ENCODE assay signal across 28 mouse cellular contexts in genomic region chr1:181199446-181199845, GRCm38 (mm10).
"Had no signal": no experiment of that assay in that cellular context is flagged by ENCODE, and none has a peak within 500 bp of the region (broad histone marks: within the 10 kb centered on the region; RNA-seq: fewer than 3 reads in every experiment).

No protein-coding gene starts in this region.

- H3K9ac ChIP-seq: limb, embryonic 12.5 days; limb, embryonic 13.5 days; limb, embryonic 15.5 days; liver, embryonic 12.5 days; liver, embryonic 13.5 days; liver, embryonic 14.5 days; liver, embryonic 15.5 days; liver, postnatal 0 days; lung, embryonic 14.5 days; lung, embryonic 15.5 days; midbrain, embryonic 12.5 days; midbrain, embryonic 13.5 days; midbrain, embryonic 15.5 days; neural tube, embryonic 12.5 days had no signal

- DNase-seq: left cerebral cortex, postnatal 4 days; liver; liver, embryonic 13.5 days; liver, postnatal 0 days; lung, adult 18-20 months; lung, adult 2 months; lung, embryonic 14.5 days; lung, postnatal 10 days; lung, postnatal 14 days; lung, postnatal 36 days; lung, postnatal 4 days; midbrain, embryonic 14.5 days had no signal

- H3K4me3 ChIP-seq: limb, embryonic 10.5 days; limb, embryonic 12.5 days; limb, embryonic 13.5 days; limb, embryonic 15.5 days; liver, embryonic 12.5 days; liver, embryonic 13.5 days; liver, embryonic 15.5 days; lung, embryonic 15.5 days; megakaryocyte, embryonic 14.5 days; midbrain, embryonic 10.5 days; midbrain, embryonic 12.5 days; midbrain, embryonic 13.5 days; midbrain, embryonic 15.5 days; myocyte; neural tube, embryonic 12.5 days had no signal

- H3K4me1 ChIP-seq: limb, embryonic 10.5 days; limb, embryonic 12.5 days; limb, embryonic 13.5 days; limb, embryonic 15.5 days; liver, embryonic 12.5 days; liver, embryonic 13.5 days; liver, embryonic 15.5 days; lung, embryonic 15.5 days; midbrain, embryonic 10.5 days; midbrain, embryonic 12.5 days; midbrain, embryonic 13.5 days; midbrain, embryonic 15.5 days; neural tube, embryonic 12.5 days had no signal

- H3K27ac ChIP-seq: limb, embryonic 10.5 days; limb, embryonic 12.5 days; limb, embryonic 13.5 days; limb, embryonic 15.5 days; liver, embryonic 12.5 days; liver, embryonic 13.5 days; liver, embryonic 14.5 days; liver, embryonic 15.5 days; lung, embryonic 15.5 days; macrophage; midbrain, embryonic 10.5 days; midbrain, embryonic 12.5 days; midbrain, embryonic 13.5 days; midbrain, embryonic 15.5 days; neural tube, embryonic 12.5 days had no signal

- H3K9me3 ChIP-seq: limb, embryonic 10.5 days; limb, embryonic 12.5 days; limb, embryonic 13.5 days; limb, embryonic 15.5 days; liver, embryonic 12.5 days; liver, embryonic 13.5 days; liver, embryonic 15.5 days; lung, embryonic 15.5 days; megakaryocyte, embryonic 14.5 days; midbrain, embryonic 10.5 days; midbrain, embryonic 12.5 days; midbrain, embryonic 13.5 days; midbrain, embryonic 15.5 days; neural tube, embryonic 12.5 days had no signal

- H3K27me3 ChIP-seq: limb, embryonic 12.5 days; limb, embryonic 13.5 days; limb, embryonic 15.5 days; liver, embryonic 12.5 days; liver, embryonic 13.5 days; liver, embryonic 15.5 days; lung, embryonic 15.5 days; megakaryocyte, embryonic 14.5 days; midbrain, embryonic 12.5 days; midbrain, embryonic 13.5 days; midbrain, embryonic 15.5 days; neural tube, embryonic 12.5 days had no signal
